Mouse (Mus musculus) forebrain, postnatal 0 days (tissue): ENCODE results near the gene Xylt1. TPM values are rescaled to one million over a fixed set of nuclear protein-coding genes. Genes with fewer than 3 reads are reported as not detected.

ENCODE experiments used
- ATAC-seq: fragments of 200-750 bp; cut with Nextera tagmentation; 2 replicates; pipeline ENCODE4 v1.8.0; 2017; ENCODE audit warnings: mild to moderate bottlenecking, moderate library complexity
- DNase-seq: peaks from one replicate; pipeline ENCODE4 v3.0.0-alpha.2; 2015
- H3K27ac ChIP-seq: fragments of 300-500 bp; sonication (generic); 2 replicates; pipeline ENCODE4 v1.5.1; 2014; ENCODE audit warnings: low read depth, mild to moderate bottlenecking, antibody characterized with exemption, low read length, moderate library complexity, mixed read lengths
- H3K27me3 ChIP-seq: fragments of 300-500 bp; sonication (generic); 2 replicates; pipeline ENCODE4 v1.6.1; 2014; ENCODE audit warnings: mild to moderate bottlenecking, low read length, mixed read lengths; ENCODE audit not compliant: insufficient read depth
- H3K36me3 ChIP-seq: fragments of 300-500 bp; sonication (generic); 2 replicates; pipeline ENCODE4 v1.6.1; 2014; ENCODE audit warnings: mild to moderate bottlenecking, moderate library complexity; ENCODE audit not compliant: insufficient read depth
- H3K4me1 ChIP-seq: fragments of 300-500 bp; sonication (generic); 2 replicates; pipeline ENCODE4 v1.6.1; 2014; ENCODE audit warnings: antibody characterized with exemption; ENCODE audit not compliant: insufficient read depth
- H3K4me2 ChIP-seq: fragments of 300-500 bp; sonication (generic); 2 replicates; pipeline ENCODE4 v1.6.1; 2014; ENCODE audit warnings: low read depth, mild to moderate bottlenecking, moderate library complexity
- H3K4me3 ChIP-seq: fragments of 300-500 bp; sonication (generic); 2 replicates; pipeline ENCODE4 v1.5.1; 2014; ENCODE audit warnings: low read depth, low read length, mixed read lengths
- H3K9ac ChIP-seq: fragments of 300-500 bp; sonication (generic); 2 replicates; pipeline ENCODE4 v1.6.1; 2014; ENCODE audit warnings: mild to moderate bottlenecking
- H3K9me3 ChIP-seq: fragments of 300-500 bp; sonication (generic); 2 replicates; pipeline ENCODE4 v1.6.1; 2016; ENCODE audit warnings: low read length
- CTCF ChIP-seq: sonication (generic); IDR thresholded peaks from 2 replicates; pipeline ENCODE4 v1.5.1; 2016; ENCODE audit warnings: antibody characterized with exemption, control low read depth, low read depth
- WGBS: fragments of 180-500 bp; shearing (Covaris S2); extraction: QIAGEN DNeasy Blood & Tissue Kit; methylation state at CpG from one replicate; pipeline ENCODE4 v1.1.7; 2014; 5-methylcytosine and 5-hydroxymethylcytosine counted together
- polyA plus RNA-seq: library from polyadenylated mRNA; unstranded; fragments of >200 nt; fragmentation: Nextera tagmentation; extraction: Ambion mirVana; gene quantifications from 2 replicates; pipeline ENCODE4 v1.2.1, GENCODE M21; 2015
- total RNA-seq: library from RNA; depleted of rRNA; stranded (reverse); fragments of >200 nt; gene quantifications from 2 replicates; pipeline ENCODE4 v1.2.3, GENCODE M21; 2014

Xylt1 gene
- total and polyA plus RNA-seq, 2 experiments from 2014 or later, result 2.6 to 14.0 TPM

GRCm38 (mm10) chr7:117699343-117699985 lies 318.7 kb downstream of the Xylt1 start:
- WGBS, result 14% methylated on average over 4 of the region's 4 CpGs
- no peak overlapping the region for H3K9ac ChIP-seq

GRCm38 (mm10) chr7:117700066-117700465 lies 319.3 kb downstream of the Xylt1 start:
- Histone ChIP-seq H3K9ac (no peak overlapping the region), H3K27ac (peak overlapping the region; percentile 46; the same call in 1 of the 2 replicates), H3K36me3 (no peaks in the 10 kb centered on the region), H3K4me2 (peak overlapping the region; percentile 31; the same call in 1 of the 2 replicates), H3K4me3 (no peak overlapping the region), H3K9me3 (no peaks in the 10 kb centered on the region), H3K27me3 (no peaks in the 10 kb centered on the region), H3K4me1 (peaks cover 11% of the 10 kb centered on the region)
- DNase-seq, result no peak
- ATAC-seq, result peak; percentile 60
- 19% methylated on average over 6 of the region's 6 CpGs for WGBS
- TF ChIP-seq CTCF, result no peak

More at GRCm38 (mm10) chr7:117699343-117699985, 318.7 kb downstream of the Xylt1 start:
- H3K27me3 ChIP-seq, result no peaks in the 10 kb centered on the region
- peaks cover 11% of the 10 kb centered on the region for H3K4me1 ChIP-seq
- ATAC-seq (peak; percentile 95), DNase-seq (peak; percentile 90)
- H3K27ac ChIP-seq, result peak overlapping the region; percentile 66
- H3K4me3 ChIP-seq, result no peak overlapping the region
- TF ChIP-seq CTCF, result no peak
- peak overlapping the region; percentile 31 for H3K4me2 ChIP-seq
- H3K36me3 ChIP-seq, result no peaks in the 10 kb centered on the region
- H3K9me3 ChIP-seq, result no peaks in the 10 kb centered on the region

- WGBS, result 59% methylated on average over 10 of the region's 10 CpGs
- no peaks in the 10 kb centered on the region for H3K27me3 ChIP-seq
- DNase-seq, result peak; percentile 37
Measured at GRCm38 (mm10) chr7:117709901-117710607, 329.3 kb downstream of the Xylt1 start.

GRCm38 (mm10) chr7:117716876-117717408 lies 336.2 kb downstream of the Xylt1 start:
- ATAC-seq (peak; percentile 67), DNase-seq (peak; percentile 51)
- TF ChIP-seq CTCF, result no peak
- Histone ChIP-seq H3K9ac (no peak overlapping the region), H3K9me3 (no peaks in the 10 kb centered on the region), H3K4me3 (no peak overlapping the region), H3K4me2 (no peak overlapping the region), H3K4me1 (0 out of 2 replicates have a peak, but pooled peaks cover 3% of the 10 kb centered on the region), H3K27ac (no peak overlapping the region), H3K36me3 (no peaks in the 10 kb centered on the region), H3K27me3 (no peaks in the 10 kb centered on the region)
- 67% methylated on average over 5 of the region's 5 CpGs for WGBS

More at GRCm38 (mm10) chr7:117709901-117710607, 329.3 kb downstream of the Xylt1 start:
- peak; percentile 41 for TF ChIP-seq CTCF
- Histone ChIP-seq H3K27ac (no peak overlapping the region), H3K36me3 (no peaks in the 10 kb centered on the region), H3K4me1 (no peaks in the 10 kb centered on the region), H3K9ac (no peak overlapping the region), H3K4me2 (no peak overlapping the region), H3K9me3 (no peaks in the 10 kb centered on the region), H3K4me3 (no peak overlapping the region)
- ATAC-seq, result peak; percentile 42

- no peak for DNase-seq
- WGBS, result 61% methylated on average over 6 of the region's 6 CpGs
- no peaks in the 10 kb centered on the region for H3K36me3 ChIP-seq
- no peak overlapping the region for H3K4me3 ChIP-seq
- ATAC-seq, result peak; percentile 58; the same call in 1 of the 2 replicates
- 0 out of 2 replicates have a peak, but pooled peaks cover 3% of the 10 kb centered on the region for H3K4me1 ChIP-seq
- H3K27me3 ChIP-seq, result no peaks in the 10 kb centered on the region
- no peaks in the 10 kb centered on the region for H3K9me3 ChIP-seq
- no peak for TF ChIP-seq CTCF
- no peak overlapping the region for H3K4me2 ChIP-seq
- H3K9ac ChIP-seq, result no peak overlapping the region
- no peak overlapping the region; the same call in 1 of the 2 replicates for H3K27ac ChIP-seq
Measured at GRCm38 (mm10) chr7:117720426-117720825, 339.6 kb downstream of the Xylt1 start.
